Mouse (Mus musculus): ENCODE measurements around the gene Gm36210. TPM values are rescaled to one million over a fixed set of nuclear protein-coding genes. Genes with fewer than 3 reads are reported as not detected.

Gm36210 gene
- total RNA-seq, 2 experiments from 2014 or later, result 0.50 to 0.74 TPM

DNA sequence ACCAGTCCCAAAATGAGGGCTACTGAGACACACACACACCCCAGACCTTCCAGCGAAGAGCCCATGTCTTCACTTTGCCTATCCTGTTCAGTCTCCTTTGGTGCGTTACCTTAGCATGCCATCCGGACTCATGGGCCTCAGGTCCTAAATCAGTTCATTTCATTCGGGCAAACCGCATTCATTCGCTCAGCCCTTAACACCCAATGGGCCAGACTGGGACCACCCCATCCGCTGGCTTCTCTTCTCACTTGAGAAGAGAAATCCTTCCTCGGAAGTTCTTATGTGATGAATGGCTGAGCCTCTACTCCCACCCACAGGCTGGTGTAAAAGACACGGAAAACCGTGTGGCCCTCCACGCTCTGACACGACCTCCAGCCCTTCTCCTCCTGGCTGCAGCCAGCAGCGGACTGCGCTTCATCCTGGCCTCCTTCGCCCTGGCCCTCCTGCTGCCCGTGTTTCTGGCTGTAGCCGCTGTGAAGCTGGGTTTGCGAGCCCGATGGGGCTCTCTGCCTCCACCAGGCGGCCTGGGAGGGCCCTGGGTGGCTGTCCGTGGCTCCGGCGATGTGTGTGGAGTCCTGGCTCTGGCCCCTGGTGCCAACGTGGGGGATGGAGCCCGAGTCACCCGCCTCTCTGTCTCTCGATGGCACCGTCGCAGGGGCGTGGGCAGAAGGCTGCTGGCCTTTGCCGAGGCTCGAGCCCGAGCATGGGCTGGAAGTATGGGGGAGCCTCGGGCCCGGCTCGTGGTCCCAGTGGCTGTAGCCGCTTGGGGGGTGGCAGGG is 17.5 kb upstream of the Gm36210 start:
- DNase-seq, result peak; percentile 74
- intact Hi-C loops (cut with DNase I), result no loop called here

GRCm38 (mm10) chr7:4922931-4923565 is 16.7 kb upstream of the Gm36210 start:
- peak; percentile 91 for DNase-seq
- intact Hi-C loops (cut with DNase I), result no loop called here

DNA sequence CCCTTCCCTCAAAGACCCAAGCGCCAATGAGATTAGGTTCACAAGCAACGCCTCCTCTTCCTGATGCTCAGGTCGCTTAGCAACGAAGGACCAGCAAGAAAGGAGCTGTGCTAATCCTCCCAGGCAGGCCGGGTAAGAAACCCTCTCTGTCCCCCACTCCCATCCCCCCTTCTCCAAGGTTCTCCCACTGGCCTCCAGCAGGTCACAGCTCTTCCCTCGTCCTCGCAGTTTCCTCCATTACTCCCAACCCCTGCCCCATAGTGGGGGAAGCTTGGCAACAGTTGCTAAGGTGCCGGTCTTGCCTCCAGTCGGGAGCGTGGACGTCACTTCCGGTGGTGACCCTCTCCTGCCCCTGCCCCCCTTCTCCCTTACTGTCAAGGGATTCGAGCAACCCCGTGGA is 16.2 kb upstream of the Gm36210 start:
- intact Hi-C loops (cut with DNase I), result no loop called here
- DNase-seq, result peak; percentile 87

DNA sequence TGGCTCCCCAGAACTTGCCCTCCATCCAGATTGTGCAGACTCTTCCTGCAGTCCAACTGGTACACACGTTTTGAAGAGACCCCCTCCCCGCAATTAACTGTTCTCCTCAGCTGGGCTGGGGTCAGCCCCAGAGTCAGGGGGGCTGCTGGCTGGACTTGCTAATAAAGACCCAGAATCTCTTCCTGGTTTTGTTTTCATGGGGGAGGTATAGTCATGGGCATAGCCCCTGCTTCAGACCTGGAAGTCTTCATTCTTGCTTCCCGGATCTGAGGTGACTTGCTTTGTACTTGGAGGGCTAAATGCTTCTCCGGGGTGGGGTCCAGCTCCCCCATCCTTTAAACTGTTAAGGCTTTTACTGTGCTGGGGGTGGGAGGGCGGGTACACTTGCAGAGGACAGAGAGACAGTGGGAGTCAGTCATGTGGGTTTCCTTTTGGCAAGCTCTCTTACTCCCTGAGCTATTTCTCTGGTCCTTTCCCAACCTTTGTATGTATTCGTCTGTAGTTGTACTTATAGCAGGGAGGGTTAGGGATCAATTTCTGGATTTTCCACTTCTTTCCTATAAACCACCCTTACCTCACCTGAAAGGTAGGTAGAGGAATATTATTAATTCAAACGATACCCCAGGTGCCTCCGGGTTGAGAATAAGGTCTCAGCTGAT is 15.6 kb upstream of the Gm36210 start, which contains the start of gene Nat14:
Gene Nat14 (plus strand): TSS at position 205 of the 659 bp plus-strand sequence.
- intact Hi-C loops (cut with DNase I), result no loop called here

DNA sequence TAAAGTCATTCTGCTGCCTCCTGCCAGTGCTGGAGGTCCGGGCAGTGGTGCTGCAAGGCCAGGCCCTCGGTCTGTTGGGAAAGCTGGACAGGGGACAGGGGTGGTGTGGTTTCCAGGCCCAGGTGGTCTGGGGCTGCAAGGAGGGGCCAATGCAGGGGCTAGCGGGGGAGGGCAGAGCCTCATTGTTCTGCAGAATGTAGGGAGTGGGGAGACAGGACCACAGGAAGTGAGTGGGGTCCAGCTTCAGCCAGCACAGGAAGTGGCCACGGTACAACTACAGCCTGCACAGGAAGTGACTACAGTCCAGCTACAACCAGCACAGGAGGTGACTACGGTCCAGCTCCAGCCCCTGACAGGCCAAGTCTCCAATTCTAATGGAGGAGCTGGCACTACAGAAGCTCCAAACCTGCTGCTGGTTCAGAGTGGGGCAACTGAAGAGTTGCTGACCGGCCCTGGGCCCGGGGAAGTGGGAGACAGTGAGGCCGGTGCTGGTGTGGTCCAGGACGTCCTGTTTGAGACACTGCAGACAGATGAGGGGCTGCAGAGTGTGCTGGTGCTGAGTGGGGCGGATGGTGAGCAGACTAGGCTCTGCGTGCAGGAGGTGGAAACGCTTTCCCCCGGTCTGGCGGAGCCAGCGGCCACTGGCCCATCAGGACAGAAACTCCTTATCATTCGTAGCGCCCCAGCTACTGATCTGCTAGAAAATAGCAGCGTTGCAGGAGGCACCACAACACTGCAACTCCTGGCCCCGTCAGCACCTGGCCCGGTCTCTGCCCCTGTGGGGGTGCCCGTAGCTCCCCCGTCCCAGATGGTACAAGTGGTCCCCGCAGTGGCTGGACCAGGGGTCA is 14.9 kb upstream of the Gm36210 start:
- intact Hi-C loops (cut with DNase I), result no loop called here
- no peak for DNase-seq

More for the DNA sequence above, 15.6 kb upstream of the Gm36210 start, which contains the start of gene Nat14:
- no peak for DNase-seq

GRCm38 (mm10) chr7:4920496-4920895 is 14.2 kb upstream of the Gm36210 start:
- DNase-seq, result no peak
- intact Hi-C loops (cut with DNase I), result no loop called here

GRCm38 (mm10) chr7:4919971-4920370 is 13.7 kb upstream of the Gm36210 start:
- DNase-seq, result no peak
- intact Hi-C loops (cut with DNase I), result no loop called here

GRCm38 (mm10) chr7:4919096-4919495 is 12.8 kb upstream of the Gm36210 start:
- no peak for DNase-seq
- intact Hi-C loops (cut with DNase I), result no loop called here

- intact Hi-C loops (cut with DNase I), result no loop called here
- DNase-seq, result no peak
These were observed 12.4 kb upstream of the Gm36210 start for GRCm38 (mm10) chr7:4918681-4919080.

DNA sequence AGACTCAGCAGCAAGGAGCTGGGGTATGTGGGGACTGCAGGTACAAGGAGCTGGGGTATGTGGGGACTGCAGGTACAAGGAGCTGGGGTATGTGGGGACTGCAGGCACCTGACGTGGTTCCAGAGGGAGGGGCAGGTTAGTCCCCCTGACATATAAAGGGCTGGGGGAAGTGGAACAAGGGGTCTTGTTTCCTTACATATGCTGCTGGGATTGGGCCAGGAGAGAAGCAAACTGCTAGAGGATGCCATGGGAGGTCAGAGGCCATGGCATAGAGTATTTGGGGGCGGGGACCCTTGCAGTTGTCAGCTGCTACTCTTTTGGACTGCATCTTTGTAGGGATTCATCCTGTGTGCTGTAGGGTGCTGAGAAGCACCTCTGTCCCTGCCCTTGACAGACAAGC is 11.2 kb upstream of the Gm36210 start:
- intact Hi-C loops (cut with DNase I), result no loop called here
- no peak for DNase-seq

DNA sequence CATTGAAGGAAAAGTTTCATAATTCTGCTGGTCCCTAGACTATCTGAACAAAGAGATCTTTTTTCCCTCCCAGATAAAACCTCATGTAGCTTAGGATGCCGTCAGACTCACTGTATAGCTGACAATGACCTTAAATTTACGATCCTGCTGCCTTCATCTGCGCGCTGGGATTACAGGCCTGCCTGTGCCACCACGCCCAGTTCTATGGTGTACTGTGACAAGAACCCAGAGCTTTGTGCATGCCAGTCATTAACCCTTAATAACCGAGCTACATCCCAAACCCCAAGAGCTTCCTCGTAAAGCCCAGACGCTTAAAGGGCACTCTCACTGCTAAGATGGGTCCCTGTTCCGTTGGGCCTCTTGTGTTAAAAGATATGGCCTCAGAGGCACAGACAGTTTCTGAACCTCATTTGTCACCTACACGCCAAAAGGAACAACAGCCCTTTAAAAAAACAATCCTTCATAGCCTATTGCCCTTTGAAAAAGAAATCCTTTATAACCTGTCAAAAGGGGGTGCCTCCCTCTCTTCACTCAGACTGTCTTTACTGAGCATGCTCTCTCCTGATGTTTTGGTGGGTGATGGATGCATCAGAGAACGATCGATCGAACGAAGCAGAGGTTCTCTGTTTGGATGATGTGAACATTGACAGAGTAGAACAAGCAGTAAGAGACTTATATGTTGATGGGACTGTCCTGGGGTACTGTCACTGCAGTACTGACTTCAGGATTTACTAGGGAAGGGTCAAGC is 9.5 kb upstream of the Gm36210 start:
- DNase-seq, result no peak
- intact Hi-C loops (cut with DNase I), result no loop called here

DNA sequence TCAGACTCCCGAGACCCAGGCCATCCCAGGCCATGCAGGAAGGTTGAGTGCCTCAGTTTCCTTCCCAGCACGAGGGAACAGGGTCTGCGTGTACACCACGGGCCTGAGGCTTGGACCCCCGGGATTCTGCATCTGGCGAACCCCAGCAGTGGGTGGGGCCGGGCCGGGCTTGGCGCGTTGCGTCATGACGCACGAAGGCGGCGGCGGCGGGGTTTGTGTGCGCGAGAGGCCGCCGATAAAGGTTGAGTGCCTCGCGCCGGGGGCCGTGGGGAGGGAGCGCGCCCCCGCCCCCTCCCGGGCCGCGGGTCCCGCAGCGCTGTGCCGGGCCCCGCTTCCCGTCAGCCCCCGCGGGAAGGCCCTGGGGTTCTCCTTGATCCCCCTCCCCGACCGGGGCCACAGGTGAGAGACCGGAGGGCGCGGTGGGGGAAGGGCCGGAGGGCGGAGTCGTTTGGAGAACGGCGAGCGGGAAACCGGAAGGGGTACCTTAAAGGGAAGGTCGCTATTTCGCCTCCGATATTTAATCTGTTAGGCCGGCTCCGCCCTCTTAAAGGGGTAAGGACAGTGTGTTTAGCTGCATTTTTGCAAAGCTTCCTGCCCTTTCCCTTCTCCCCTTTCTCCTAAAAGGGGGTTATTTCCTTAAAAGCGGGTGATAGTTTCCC is 8.8 kb upstream of the Gm36210 start, which contains the start of gene Zfp628:
Gene Zfp628 (plus strand): TSS at position 211 of the 659 bp plus-strand sequence.
- DNase-seq, result peak; percentile 94
- intact Hi-C loops (cut with DNase I), result no loop called here

DNA sequence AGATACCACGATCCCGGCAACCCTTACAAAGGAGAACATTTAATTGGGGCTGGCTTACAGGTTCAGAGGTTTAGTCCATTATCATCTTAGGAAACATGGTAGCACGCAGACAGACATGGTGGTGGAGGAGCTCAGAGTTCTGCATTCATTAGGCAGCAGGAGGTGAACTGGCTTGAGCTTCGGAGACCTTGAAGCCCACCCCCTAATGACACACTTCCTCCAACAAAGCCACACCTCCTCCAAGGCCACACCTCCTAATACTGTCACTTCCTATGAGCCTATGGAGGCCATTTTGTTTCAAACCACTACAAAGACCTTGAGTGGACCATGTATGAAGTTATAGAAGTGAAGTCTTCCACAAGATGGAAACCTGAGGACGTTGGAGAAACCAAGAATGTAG is 5.9 kb upstream of the Gm36210 start:
- intact Hi-C loops (cut with DNase I), result no loop called here
- DNase-seq, result no peak

GRCm38 (mm10) chr7:4911561-4911960 is 5.2 kb upstream of the Gm36210 start:
- intact Hi-C loops (cut with DNase I), result no loop called here
- peak; percentile 84 for DNase-seq

DNA sequence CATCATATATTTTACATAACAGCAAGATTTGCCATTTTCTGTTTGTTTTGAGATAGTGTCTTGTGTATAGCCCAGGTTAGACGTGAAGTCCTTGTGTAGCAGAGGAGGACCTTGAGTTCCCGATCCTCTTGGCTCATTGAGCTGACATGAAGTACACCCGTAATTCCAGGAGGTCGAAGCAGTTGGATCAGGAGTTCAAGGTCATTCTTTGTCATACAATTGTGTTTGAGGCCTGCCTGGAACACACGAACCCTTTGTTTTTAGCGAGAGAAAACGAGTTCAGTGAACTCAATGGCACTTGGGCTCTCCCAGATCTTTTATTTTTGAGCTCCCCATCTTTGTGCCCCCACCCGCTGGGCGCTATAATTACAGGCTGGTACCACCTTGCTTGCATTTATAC is 3.9 kb downstream of the Gm36210 start:
- intact Hi-C loops (cut with DNase I), result no loop called here
- DNase-seq, result no peak

GRCm38 (mm10) chr7:4901171-4901570 is 5.1 kb downstream of the Gm36210 start:
- intact Hi-C loops (cut with DNase I), result no loop called here
- DNase-seq, result no peak

DNA sequence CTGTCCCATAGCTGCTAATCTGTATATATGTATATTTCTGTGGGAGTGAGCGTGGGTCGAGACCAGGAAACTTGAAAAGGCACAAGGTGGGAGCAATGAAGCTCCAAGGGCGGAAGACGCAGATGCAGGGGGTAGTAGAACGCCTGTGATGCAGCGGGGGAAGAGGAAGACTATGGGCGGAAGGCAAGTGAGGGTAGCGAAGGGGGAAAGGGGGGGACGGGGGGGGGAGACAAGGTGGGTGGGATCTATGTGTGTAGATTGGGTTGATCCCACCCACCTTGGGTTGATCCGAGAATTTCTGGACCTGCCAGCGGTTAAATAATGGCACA is 5.8 kb downstream of the Gm36210 start:
- no peak for DNase-seq
- intact Hi-C loops (cut with DNase I), result no loop called here

GRCm38 (mm10) chr7:4899649-4900522 is 6.4 kb downstream of the Gm36210 start:
- intact Hi-C loops (cut with DNase I), result no loop called here
- DNase-seq, result peak; percentile 42
